Mouse (Mus musculus): ENCODE measurements around the gene Nprl3. TPM values are rescaled to one million over a fixed set of nuclear protein-coding genes. Genes with fewer than 3 reads are reported as not detected.
"Not testable (repeated sequence)": the region's sequence is repeated elsewhere in the genome, so short reads cannot be mapped to it uniquely, and the experiment has no call there.

Nprl3 gene
- polyA plus RNA-seq, 1 experiment from 2014 or later, result 43.9 TPM

- Histone ChIP-seq H3K4me2 (ENCODE audit: low read length) (peak overlapping the region; percentile 57), H3K4me1 (ENCODE audit: control insufficient read depth, insufficient read depth, low read depth, low read length) (no peaks in the 10 kb centered on the region; the same call in 1 of the 2 replicates), H3K36me3 (ENCODE audit: control insufficient read depth, insufficient read depth, low read length) (no peaks in the 10 kb centered on the region), H3K4me3 (ENCODE audit: low read length) (peak overlapping the region; percentile 32), H3K9ac (ENCODE audit: low read depth, low read length) (no peak overlapping the region), H3K27ac (ENCODE audit: low read depth, low read length) (no peak overlapping the region), H3K27me3 (replicated peaks; ENCODE audit: control insufficient read depth, insufficient read depth, low read length) (no peaks in the 10 kb centered on the region), H3K9me3 (ENCODE audit: control insufficient read depth, low read length) (no peaks in the 10 kb centered on the region)
- peak; percentile 41 for ATAC-seq
- WGBS, result 56% methylated on average over 14 of the region's 17 CpGs
Observed at GRCm38 (mm10) chr11:32300279-32301267, 33.1 kb upstream of the Nprl3 start.

GRCm38 (mm10) chr11:32299865-32300264, 32.4 kb upstream of the Nprl3 start, which contains the start of gene Hbq1a:
TSS of gene Hbq1a (plus strand) at chr11:32300069.
- ATAC-seq, result peak; percentile 75
- not testable (repeated sequence) for H3K9me3 ChIP-seq (ENCODE audit: control insufficient read depth, low read length); H3K36me3 ChIP-seq (ENCODE audit: control insufficient read depth, insufficient read depth, low read length); H3K9ac ChIP-seq (ENCODE audit: low read depth, low read length); H3K4me1 ChIP-seq (ENCODE audit: control insufficient read depth, insufficient read depth, low read depth, low read length); H3K27me3 ChIP-seq (replicated peaks; ENCODE audit: control insufficient read depth, insufficient read depth, low read length); H3K27ac ChIP-seq (ENCODE audit: low read depth, low read length)
- 6% methylated on average over 16 of the region's 16 CpGs for WGBS
- peak within 1 kb of the TSS; percentile 32 for H3K4me3 ChIP-seq (ENCODE audit: low read length)
- peak within 1 kb of the TSS; percentile 57 for H3K4me2 ChIP-seq (ENCODE audit: low read length)

GRCm38 (mm10) chr11:32298532-32298918, 31.0 kb upstream of the Nprl3 start:
- H3K27ac ChIP-seq (ENCODE audit: low read depth, low read length), result no peak overlapping the region
- no peaks in the 10 kb centered on the region for H3K36me3 ChIP-seq (ENCODE audit: control insufficient read depth, insufficient read depth, low read length)
- H3K27me3 ChIP-seq (replicated peaks; ENCODE audit: control insufficient read depth, insufficient read depth, low read length), result no peaks in the 10 kb centered on the region
- H3K4me2 ChIP-seq (ENCODE audit: low read length), result no peak overlapping the region
- 98% methylated on average over 2 of the region's 2 CpGs for WGBS
- no peak for ATAC-seq
- H3K9ac ChIP-seq (ENCODE audit: low read depth, low read length), result no peak overlapping the region
- H3K4me1 ChIP-seq (ENCODE audit: control insufficient read depth, insufficient read depth, low read depth, low read length), result no peaks in the 10 kb centered on the region; the same call in 1 of the 2 replicates
- H3K9me3 ChIP-seq (ENCODE audit: control insufficient read depth, low read length), result no peaks in the 10 kb centered on the region
- no peak overlapping the region for H3K4me3 ChIP-seq (ENCODE audit: low read length)

- H3K36me3 ChIP-seq (ENCODE audit: control insufficient read depth, insufficient read depth, low read length), result no peaks in the 10 kb centered on the region
- no peak overlapping the region for H3K27ac ChIP-seq (ENCODE audit: low read depth, low read length)
- no peak overlapping the region for H3K4me2 ChIP-seq (ENCODE audit: low read length)
- H3K9me3 ChIP-seq (ENCODE audit: control insufficient read depth, low read length), result no peaks in the 10 kb centered on the region
- H3K27me3 ChIP-seq (replicated peaks; ENCODE audit: control insufficient read depth, insufficient read depth, low read length), result no peaks in the 10 kb centered on the region
- WGBS, result 97% methylated on average over 1 of the region's 1 CpGs
- no peak overlapping the region for H3K9ac ChIP-seq (ENCODE audit: low read depth, low read length)
- no peak for ATAC-seq
- H3K4me1 ChIP-seq (ENCODE audit: control insufficient read depth, insufficient read depth, low read depth, low read length), result no peaks in the 10 kb centered on the region; the same call in 1 of the 2 replicates
- H3K4me3 ChIP-seq (ENCODE audit: low read length), result no peak overlapping the region
Observed at GRCm38 (mm10) chr11:32297866-32298531, 30.5 kb upstream of the Nprl3 start.

- not testable (repeated sequence) for H3K36me3 ChIP-seq (ENCODE audit: control insufficient read depth, insufficient read depth, low read length); H3K27ac ChIP-seq (ENCODE audit: low read depth, low read length); H3K4me3 ChIP-seq (ENCODE audit: low read length); H3K4me2 ChIP-seq (ENCODE audit: low read length); H3K9me3 ChIP-seq (ENCODE audit: control insufficient read depth, low read length); ATAC-seq; H3K4me1 ChIP-seq (ENCODE audit: control insufficient read depth, insufficient read depth, low read depth, low read length); H3K9ac ChIP-seq (ENCODE audit: low read depth, low read length); H3K27me3 ChIP-seq (replicated peaks; ENCODE audit: control insufficient read depth, insufficient read depth, low read length)
- WGBS, result 54% methylated on average over 2 of the region's 2 CpGs
Observed at GRCm38 (mm10) chr11:32297417-32297816, 29.9 kb upstream of the Nprl3 start.

GRCm38 (mm10) chr11:32296203-32296602, 28.7 kb upstream of the Nprl3 start, which contains the start of gene Hba-a2:
TSS of gene Hba-a2 (plus strand) at chr11:32296489.
- H3K9ac ChIP-seq (ENCODE audit: low read depth, low read length); H3K9me3 ChIP-seq (ENCODE audit: control insufficient read depth, low read length); H3K4me2 ChIP-seq (ENCODE audit: low read length); H3K4me3 ChIP-seq (ENCODE audit: low read length); H3K36me3 ChIP-seq (ENCODE audit: control insufficient read depth, insufficient read depth, low read length); H3K27me3 ChIP-seq (replicated peaks; ENCODE audit: control insufficient read depth, insufficient read depth, low read length); H3K27ac ChIP-seq (ENCODE audit: low read depth, low read length); ATAC-seq; H3K4me1 ChIP-seq (ENCODE audit: control insufficient read depth, insufficient read depth, low read depth, low read length): not testable (repeated sequence)
- no CpG with 5 or more reads among the region's 4 CpGs for WGBS

GRCm38 (mm10) chr11:32293479-32293878, 26.0 kb upstream of the Nprl3 start:
- H3K9me3 ChIP-seq (ENCODE audit: control insufficient read depth, low read length); H3K27ac ChIP-seq (ENCODE audit: low read depth, low read length); H3K4me3 ChIP-seq (ENCODE audit: low read length); H3K9ac ChIP-seq (ENCODE audit: low read depth, low read length); H3K4me1 ChIP-seq (ENCODE audit: control insufficient read depth, insufficient read depth, low read depth, low read length); H3K36me3 ChIP-seq (ENCODE audit: control insufficient read depth, insufficient read depth, low read length); ATAC-seq; H3K27me3 ChIP-seq (replicated peaks; ENCODE audit: control insufficient read depth, insufficient read depth, low read length); H3K4me2 ChIP-seq (ENCODE audit: low read length): not testable (repeated sequence)
- 76% methylated on average over 3 of the region's 3 CpGs for WGBS

- H3K9me3 ChIP-seq (ENCODE audit: control insufficient read depth, low read length); H3K4me2 ChIP-seq (ENCODE audit: low read length); ATAC-seq; H3K36me3 ChIP-seq (ENCODE audit: control insufficient read depth, insufficient read depth, low read length); H3K4me3 ChIP-seq (ENCODE audit: low read length); H3K9ac ChIP-seq (ENCODE audit: low read depth, low read length); H3K27me3 ChIP-seq (replicated peaks; ENCODE audit: control insufficient read depth, insufficient read depth, low read length); H3K27ac ChIP-seq (ENCODE audit: low read depth, low read length); H3K4me1 ChIP-seq (ENCODE audit: control insufficient read depth, insufficient read depth, low read depth, low read length): not testable (repeated sequence)
- 79% methylated on average over 4 of the region's 4 CpGs for WGBS
Observed at GRCm38 (mm10) chr11:32292819-32293218, 25.3 kb upstream of the Nprl3 start.

- no peaks in the 10 kb centered on the region; the same call in 1 of the 2 replicates for H3K27me3 ChIP-seq (replicated peaks; ENCODE audit: control insufficient read depth, insufficient read depth, low read length)
- ATAC-seq, result no peak
- H3K9me3 ChIP-seq (ENCODE audit: control insufficient read depth, low read length), result no peaks in the 10 kb centered on the region
- H3K36me3 ChIP-seq (ENCODE audit: control insufficient read depth, insufficient read depth, low read length), result no peaks in the 10 kb centered on the region
- H3K4me2 ChIP-seq (ENCODE audit: low read length), result no peak overlapping the region
- H3K4me3 ChIP-seq (ENCODE audit: low read length), result no peak overlapping the region
- no peaks in the 10 kb centered on the region for H3K4me1 ChIP-seq (ENCODE audit: control insufficient read depth, insufficient read depth, low read depth, low read length)
- H3K27ac ChIP-seq (ENCODE audit: low read depth, low read length), result no peak overlapping the region
- WGBS, result 77% methylated on average over 9 of the region's 9 CpGs
- H3K9ac ChIP-seq (ENCODE audit: low read depth, low read length), result no peak overlapping the region
Observed at GRCm38 (mm10) chr11:32287493-32287825, 20.0 kb upstream of the Nprl3 start.
